Mouse (Mus musculus): Measurements from ENCODE around the gene Rell1.

Gene Rell1

DNA sequence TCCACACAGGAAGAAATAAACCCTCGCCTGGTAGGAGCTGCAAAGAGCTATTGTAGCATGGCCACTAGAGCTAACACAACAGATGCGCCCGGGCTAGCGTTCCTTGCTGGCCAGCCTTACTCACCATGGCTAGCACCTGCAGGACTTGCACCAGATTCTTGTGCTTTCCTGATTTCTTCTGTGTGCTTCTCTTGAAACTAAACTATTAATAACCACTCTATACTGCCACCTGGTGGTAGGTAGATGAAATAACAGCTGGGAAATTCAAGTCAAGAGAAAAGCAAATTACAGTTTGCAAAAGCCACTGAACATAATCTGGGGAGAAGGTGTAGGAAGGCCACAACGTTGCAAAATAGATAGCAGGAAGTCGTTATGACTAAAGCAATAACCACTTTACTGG, 82.0 kb downstream of the Rell1 start:
- no peak for TF ChIP-seq GATA4 (IDR thresholded peaks at IDR 0.05; ENCODE audit: insufficient replicate concordance, low read length)

DNA sequence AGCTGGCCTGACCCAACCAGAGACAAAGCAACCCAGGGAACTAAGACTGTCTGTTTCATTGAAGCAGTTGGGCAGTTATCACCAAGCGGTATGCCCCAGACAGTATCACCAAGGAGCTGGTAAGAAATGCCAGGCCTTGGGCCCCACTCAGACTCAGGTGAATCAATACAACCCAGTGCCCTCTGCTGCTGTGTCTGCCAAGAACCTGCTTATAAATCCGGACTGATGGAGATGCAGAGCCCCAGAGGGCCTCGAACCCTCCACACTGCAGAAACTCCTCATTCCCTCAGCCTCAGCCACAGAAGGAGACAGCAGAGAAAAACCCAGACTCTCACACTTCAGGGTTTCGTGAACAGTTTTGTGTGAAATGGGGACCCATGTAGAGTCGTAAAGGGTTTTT, 82.4 kb downstream of the Rell1 start:
- no peak for TF ChIP-seq GATA4 (IDR thresholded peaks at IDR 0.05; ENCODE audit: insufficient replicate concordance, low read length)

DNA sequence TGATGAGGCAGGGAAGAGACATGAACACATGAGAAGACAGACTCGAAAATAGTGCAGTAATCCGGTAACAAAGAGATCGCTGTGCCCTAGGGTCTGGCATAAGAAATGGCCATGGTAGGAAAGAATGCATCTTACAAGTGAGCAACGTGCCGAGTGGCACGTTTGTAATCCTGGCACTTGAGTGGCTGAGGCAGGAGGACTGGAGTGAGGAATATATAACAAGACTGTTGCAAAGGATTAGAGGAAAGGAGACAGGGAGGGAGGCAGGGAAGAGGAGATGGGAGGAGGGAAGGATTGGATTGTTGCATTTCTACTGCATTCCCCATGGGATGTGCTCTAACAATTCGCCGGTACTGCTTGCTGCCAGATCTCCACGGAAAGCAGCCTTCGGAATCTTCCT, 89.7 kb downstream of the Rell1 start:
- no peak for TF ChIP-seq GATA4 (IDR thresholded peaks at IDR 0.05; ENCODE audit: insufficient replicate concordance, low read length)

DNA sequence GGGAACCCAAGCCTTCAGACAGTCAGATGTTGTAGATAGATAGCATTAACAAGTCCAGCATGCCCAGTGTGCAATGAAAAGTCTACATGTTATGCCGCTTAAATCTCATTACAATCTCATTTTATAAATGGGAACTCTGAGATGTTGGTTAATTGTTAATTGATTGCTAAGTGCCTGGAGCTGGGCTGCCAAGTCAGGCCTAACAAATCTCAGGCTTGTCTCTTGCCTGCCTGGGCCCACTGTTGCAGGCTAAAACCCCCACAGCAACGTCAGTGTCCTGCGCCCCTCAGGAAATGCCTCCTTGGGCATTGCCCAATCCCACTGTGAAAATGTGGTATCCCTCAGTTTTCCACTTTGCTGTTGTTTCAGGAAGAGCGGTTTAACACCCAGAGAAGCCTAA, 92.6 kb downstream of the Rell1 start:
- no peak for TF ChIP-seq GATA4 (IDR thresholded peaks at IDR 0.05; ENCODE audit: insufficient replicate concordance, low read length)

DNA sequence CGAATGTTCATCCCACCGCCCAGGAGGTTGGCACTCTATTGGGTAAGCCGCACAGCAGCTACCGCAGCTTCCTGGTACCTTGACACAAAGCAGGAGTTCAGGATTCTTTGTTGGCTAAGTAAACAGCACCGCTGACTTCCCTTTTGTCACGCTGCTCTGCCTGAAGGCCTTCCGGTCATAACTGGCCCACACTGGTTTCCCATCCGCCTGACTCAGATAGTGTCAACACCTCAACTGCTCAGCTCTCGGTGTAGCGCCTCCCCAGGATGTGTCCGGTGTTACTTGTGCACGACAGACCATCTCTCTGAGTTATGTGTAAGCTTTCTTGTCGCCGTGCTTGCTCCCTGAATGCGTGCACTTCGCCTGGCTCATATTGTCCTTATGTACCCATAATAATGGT, 93.8 kb downstream of the Rell1 start:
- TF ChIP-seq GATA4 (IDR thresholded peaks at IDR 0.05; ENCODE audit: insufficient replicate concordance, low read length), result no peak

DNA sequence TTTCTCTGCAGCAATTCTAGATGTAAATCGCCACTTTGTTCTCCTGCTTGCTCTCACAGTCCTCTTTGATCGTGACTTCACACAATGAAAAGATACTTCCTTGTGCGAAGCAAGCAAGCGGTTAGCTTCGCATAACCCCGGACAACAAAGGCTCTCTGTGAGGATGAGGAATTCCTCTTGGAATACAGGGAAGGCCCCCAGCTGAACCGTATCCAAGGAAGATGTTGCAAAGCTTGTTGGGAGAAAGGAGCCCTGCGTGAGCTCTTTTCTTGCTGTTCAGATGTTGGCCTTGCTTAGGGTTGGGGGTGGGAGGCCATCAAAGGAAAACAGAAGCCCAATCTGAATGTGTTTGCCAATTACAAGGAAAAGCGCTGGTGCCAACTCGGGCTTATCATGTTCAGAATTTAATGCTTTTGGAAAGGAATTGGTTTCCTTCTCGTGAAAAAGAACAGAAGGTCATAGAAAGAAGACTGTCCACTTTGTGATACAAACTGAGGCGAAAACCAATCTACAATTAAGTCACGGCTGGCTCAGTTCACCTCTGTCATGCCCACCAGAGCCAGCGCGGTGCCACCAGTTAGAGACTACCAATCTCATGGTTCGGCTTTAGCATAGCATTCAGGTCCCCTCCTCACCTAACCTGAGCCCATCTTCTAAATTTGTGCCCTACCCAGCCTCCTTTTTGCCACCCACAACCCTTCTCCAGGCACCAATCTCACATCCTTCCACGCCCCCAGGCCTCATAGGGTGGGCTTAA, 96.3 kb downstream of the Rell1 start:
- no peak for TF ChIP-seq GATA4 (IDR thresholded peaks at IDR 0.05; ENCODE audit: insufficient replicate concordance, low read length)

DNA sequence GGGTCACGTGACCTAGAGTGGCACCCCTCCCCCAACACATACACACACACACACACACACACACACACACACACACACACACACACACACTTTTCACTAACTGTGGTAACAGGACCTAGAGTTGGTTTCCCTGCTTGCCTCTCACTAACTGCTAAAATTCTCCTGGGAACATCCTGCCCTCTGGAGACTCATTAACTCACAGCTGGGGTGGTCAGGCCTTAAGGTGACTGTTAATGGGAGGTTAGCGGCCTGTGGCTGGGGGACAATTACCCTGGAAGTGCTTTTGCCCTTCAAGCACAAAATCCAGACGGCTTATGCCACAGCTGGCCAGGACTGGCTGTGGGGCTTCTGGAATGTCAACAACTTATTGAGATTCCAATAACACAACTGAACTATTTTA, 101.3 kb downstream of the Rell1 start:
- TF ChIP-seq GATA4 (IDR thresholded peaks at IDR 0.05; ENCODE audit: insufficient replicate concordance, low read length), result no peak

DNA sequence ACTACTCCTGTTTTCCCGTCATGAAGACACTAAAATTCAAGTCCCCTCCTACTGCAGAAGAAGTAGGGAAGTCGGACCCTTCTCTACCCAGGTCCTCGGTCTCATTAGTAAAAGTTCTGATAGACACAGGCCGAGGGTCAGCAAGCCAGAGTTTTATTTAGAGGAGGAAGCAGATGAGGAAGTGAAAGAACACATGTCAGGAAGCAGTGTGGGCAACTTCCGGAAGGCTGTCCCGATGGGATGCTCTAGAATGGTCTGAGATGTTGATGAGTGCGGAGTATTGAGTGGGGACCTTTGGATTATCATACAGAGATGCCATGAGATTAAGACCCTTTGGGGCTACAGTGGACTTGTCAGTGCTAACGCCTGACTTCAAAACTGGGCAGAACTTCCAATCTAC, 109.8 kb downstream of the Rell1 start:
- TF ChIP-seq GATA4 (IDR thresholded peaks at IDR 0.05; ENCODE audit: insufficient replicate concordance, low read length), result no peak
